Mouse (Mus musculus) limb, embryonic 11.5 days (tissue): ENCODE data around the gene Amfr. TPM values are rescaled to one million over a fixed set of nuclear protein-coding genes. Genes with fewer than 3 reads are reported as not detected.

ENCODE experiments used
- ATAC-seq: fragments of 200-750 bp; cut with Nextera tagmentation; 2 replicates; pipeline ENCODE4 v1.8.0; 2017; ENCODE audit warnings: low read depth; ENCODE audit not compliant: insufficient number of reproducible peaks, low FRiP score, low TSS enrichment
- DNase-seq: peaks from one replicate; pipeline ENCODE4 v3.0.0-alpha.2; 2015; ENCODE audit warnings: low spot score
- H3K27ac ChIP-seq: fragments of 300-500 bp; sonication (generic); replicated peaks from 2 replicates; pipeline ENCODE4 v1.5.1; 2014; ENCODE audit warnings: low read depth, mild to moderate bottlenecking, low read length
- H3K27me3 ChIP-seq: fragments of 300-500 bp; sonication (generic); 2 replicates; pipeline ENCODE4 v1.6.1; 2014; ENCODE audit warnings: mild to moderate bottlenecking, low read length, mixed read lengths; ENCODE audit not compliant: control insufficient read depth, insufficient read depth
- H3K36me3 ChIP-seq: fragments of 300-500 bp; sonication (generic); 2 replicates; pipeline ENCODE4 v1.6.1; 2014; ENCODE audit warnings: mild to moderate bottlenecking, low read length, moderate library complexity, mixed read lengths; ENCODE audit not compliant: control insufficient read depth, insufficient read depth
- H3K4me1 ChIP-seq: fragments of 300-500 bp; sonication (generic); 2 replicates; pipeline ENCODE4 v1.6.1; 2014; ENCODE audit warnings: low read length, mixed read lengths; ENCODE audit not compliant: control insufficient read depth, insufficient read depth
- H3K4me2 ChIP-seq: fragments of 300-500 bp; sonication (generic); 2 replicates; pipeline ENCODE4 v1.6.1; 2014; ENCODE audit warnings: low read depth, mild to moderate bottlenecking, moderate library complexity; ENCODE audit not compliant: severe bottlenecking
- H3K4me3 ChIP-seq: fragments of 300-500 bp; sonication (generic); 2 replicates; pipeline ENCODE4 v1.5.1; 2014; ENCODE audit warnings: low read depth, low read length
- H3K9ac ChIP-seq: fragments of 300-500 bp; sonication (generic); 2 replicates; pipeline ENCODE4 v1.6.1; 2014; ENCODE audit warnings: mild to moderate bottlenecking, low read length
- H3K9me3 ChIP-seq: fragments of 300-500 bp; sonication (generic); 2 replicates; pipeline ENCODE4 v1.6.1; 2016; ENCODE audit warnings: low read length; ENCODE audit not compliant: control insufficient read depth
- WGBS: fragments of 180-500 bp; shearing (Covaris S2); extraction: QIAGEN DNeasy Blood & Tissue Kit; methylation state at CpG from one replicate; pipeline ENCODE4 v1.1.7; 2014; 5-methylcytosine and 5-hydroxymethylcytosine counted together
- microRNA-seq: library from miRNA; unstranded; fragments of <30 nt; microRNA quantifications from one replicate; pipeline ENCODE4, GENCODE M21; 2016
- polyA plus RNA-seq: library from polyadenylated mRNA; unstranded; fragments of >200 nt; fragmentation: Nextera tagmentation; extraction: Ambion mirVana; gene quantifications from 2 replicates; pipeline ENCODE4 v1.2.1, GENCODE M21; 2014

Gene Amfr
- polyA plus RNA-seq, 1 experiment from 2014 or later: 37.3 TPM

DNA sequence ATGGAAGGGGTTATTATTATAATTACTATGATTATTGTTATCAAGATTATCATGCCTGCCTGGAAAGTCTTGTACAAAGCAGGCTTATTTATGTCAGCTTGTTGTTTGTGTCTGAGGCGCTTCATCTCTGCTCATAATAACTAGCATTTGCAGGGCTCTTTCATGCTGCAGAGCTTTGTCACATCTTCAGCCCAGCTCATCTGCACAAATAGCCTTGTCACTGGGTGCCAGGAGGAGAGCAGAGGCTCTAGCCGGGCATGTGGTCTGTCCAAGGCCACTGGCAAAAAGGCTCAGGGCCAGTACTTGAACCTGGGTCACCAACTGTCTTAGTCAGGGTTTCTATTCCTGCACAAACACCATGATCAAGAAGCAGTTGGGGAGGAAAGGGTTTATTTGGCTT is 79.4 kb downstream of the Amfr start:
- no peaks in the 10 kb centered on the region for H3K27me3 ChIP-seq
- no peak overlapping the region for H3K27ac ChIP-seq
- H3K36me3 ChIP-seq: no peaks in the 10 kb centered on the region
- H3K9ac ChIP-seq: no peak overlapping the region
- no peak for DNase-seq
- ATAC-seq: no peak
- H3K4me3 ChIP-seq: no peak overlapping the region
- WGBS: 86% methylated on average over 2 of the region's 2 CpGs
- H3K4me1 ChIP-seq: no peaks in the 10 kb centered on the region
- no peak overlapping the region for H3K4me2 ChIP-seq
- H3K9me3 ChIP-seq: no peaks in the 10 kb centered on the region

DNA sequence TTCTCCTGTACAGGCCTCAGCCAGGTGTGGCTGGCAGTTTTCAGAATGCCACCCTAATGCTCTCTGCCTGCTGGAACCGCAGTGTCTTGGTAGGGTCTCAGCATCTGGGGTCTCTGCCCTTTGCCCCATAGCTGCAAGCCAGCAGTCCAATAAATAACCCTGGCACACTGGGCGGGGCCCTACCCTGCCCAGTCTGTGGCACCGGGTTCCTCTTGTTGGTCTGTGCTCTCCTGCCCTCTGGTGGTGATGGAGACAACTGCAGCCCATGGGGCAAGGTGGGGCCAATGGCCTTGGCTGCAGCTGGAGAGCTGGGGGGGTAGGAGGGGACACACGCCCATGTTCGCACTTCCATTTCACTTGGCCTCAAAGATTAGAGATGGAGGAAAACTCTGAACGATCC is 79.8 kb downstream of the Amfr start:
- Histone ChIP-seq H3K27me3 (no peaks in the 10 kb centered on the region), H3K4me1 (no peaks in the 10 kb centered on the region), H3K9me3 (no peaks in the 10 kb centered on the region), H3K4me3 (no peak overlapping the region), H3K4me2 (no peak overlapping the region), H3K9ac (no peak overlapping the region), H3K36me3 (no peaks in the 10 kb centered on the region), H3K27ac (no peak overlapping the region)
- peak; percentile 90 for DNase-seq
- WGBS: 24% methylated on average over 6 of the region's 6 CpGs
- peak; percentile 12; the same call in 1 of the 2 replicates for ATAC-seq

DNA sequence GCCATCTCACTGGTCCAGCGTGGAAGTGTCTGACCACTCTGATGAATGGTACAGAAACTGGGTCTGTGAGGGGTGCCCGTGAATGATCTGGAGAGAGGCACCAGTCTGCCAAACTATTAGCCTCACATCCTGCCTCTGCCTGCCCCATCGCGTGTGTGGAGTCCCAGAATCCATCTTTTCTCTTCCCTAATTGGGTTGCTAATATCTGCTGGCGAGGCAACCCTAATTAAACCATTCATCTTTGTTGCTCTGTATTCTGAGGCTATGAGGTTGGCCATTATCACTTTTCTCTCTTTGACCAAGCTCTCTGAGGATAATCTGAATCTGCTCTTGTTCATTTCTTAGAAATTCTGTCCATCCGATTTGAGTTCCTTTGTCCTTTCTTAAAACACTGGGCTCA is 81.3 kb downstream of the Amfr start:
- no peaks in the 10 kb centered on the region for H3K27me3 ChIP-seq
- no peak overlapping the region for H3K4me3 ChIP-seq
- H3K9me3 ChIP-seq: no peaks in the 10 kb centered on the region
- WGBS: 78% methylated on average over 6 of the region's 6 CpGs
- ATAC-seq: no peak
- H3K36me3 ChIP-seq: no peaks in the 10 kb centered on the region
- H3K4me1 ChIP-seq: no peaks in the 10 kb centered on the region
- no peak for DNase-seq
- H3K9ac ChIP-seq: no peak overlapping the region
- H3K4me2 ChIP-seq: no peak overlapping the region
- H3K27ac ChIP-seq: no peak overlapping the region

DNA sequence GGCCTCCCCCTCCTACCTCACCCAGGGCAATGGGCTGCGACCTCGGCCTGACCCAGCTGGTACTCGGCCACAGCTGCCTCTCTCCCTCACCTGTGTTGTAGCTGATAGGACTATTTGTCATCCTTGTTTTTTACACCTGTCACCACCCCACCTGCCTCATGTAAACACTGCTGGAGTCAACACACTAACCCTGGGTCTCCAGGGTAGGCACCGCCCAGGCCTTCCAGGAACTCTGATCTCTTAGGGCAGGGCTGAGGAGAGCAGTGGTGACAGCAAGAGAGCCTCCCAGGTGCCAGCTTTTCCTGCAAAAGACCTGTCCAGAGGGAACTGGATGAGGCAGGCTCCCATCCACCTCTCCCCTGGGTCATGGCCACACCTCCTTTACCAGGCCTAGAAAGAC is 83.4 kb downstream of the Amfr start:
- H3K4me2 ChIP-seq: no peak overlapping the region
- no peaks in the 10 kb centered on the region for H3K4me1 ChIP-seq
- H3K9ac ChIP-seq: no peak overlapping the region
- ATAC-seq: no peak
- WGBS: 80% methylated on average over 4 of the region's 4 CpGs
- H3K36me3 ChIP-seq: no peaks in the 10 kb centered on the region
- DNase-seq: no peak
- no peaks in the 10 kb centered on the region for H3K9me3 ChIP-seq
- no peak overlapping the region for H3K4me3 ChIP-seq
- no peaks in the 10 kb centered on the region for H3K27me3 ChIP-seq
- H3K27ac ChIP-seq: no peak overlapping the region

DNA sequence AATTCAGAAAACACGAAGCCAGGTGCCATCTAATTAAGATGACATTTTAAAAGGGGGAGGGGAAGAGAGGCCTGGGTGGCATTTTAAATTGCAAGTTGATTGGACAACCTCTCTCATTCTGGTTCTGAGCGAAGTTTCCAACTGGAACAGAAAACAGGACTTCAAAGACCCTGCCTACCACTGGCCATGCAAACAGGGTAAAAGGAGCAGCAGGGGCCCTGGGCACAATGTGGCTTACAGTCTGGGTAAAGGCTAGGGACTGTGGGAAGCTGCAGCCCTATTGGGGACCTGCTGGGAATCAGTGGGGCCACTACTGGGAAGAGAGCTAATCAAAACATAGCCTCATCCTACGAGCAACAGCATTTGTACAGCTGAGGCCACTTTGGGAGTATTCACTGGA is 87.1 kb downstream of the Amfr start:
- Histone ChIP-seq H3K4me2 (no peak overlapping the region), H3K4me1 (no peaks in the 10 kb centered on the region), H3K27me3 (no peaks in the 10 kb centered on the region), H3K9me3 (no peaks in the 10 kb centered on the region), H3K9ac (no peak overlapping the region), H3K4me3 (no peak overlapping the region), H3K36me3 (no peaks in the 10 kb centered on the region), H3K27ac (no peak overlapping the region)
- WGBS: 26% methylated on average over 3 of the region's 3 CpGs
- no peak for DNase-seq
- no peak for ATAC-seq

DNA sequence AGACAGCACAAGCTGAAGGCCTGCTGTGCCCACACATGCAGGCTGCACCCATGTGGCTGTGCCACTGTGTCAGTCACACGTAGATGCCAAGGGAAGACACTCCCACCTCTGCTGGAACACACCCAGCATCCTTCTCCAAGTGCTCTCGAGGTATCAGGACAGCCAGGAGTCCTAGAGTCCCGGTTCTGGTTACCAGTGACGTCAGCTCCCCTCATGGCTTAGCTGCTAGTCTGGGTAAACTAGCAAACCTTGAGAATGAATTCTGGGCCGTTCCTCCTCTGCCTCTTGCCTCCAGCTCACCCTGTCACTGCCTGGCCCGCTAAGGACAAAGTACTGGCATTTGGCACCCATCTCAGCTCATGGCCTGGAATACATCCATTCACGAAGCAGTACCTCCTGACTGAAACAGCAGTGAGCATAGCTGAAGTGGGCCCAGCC is 88.7 kb downstream of the Amfr start:
- no peak for DNase-seq
- WGBS: 59% methylated on average over 7 of the region's 7 CpGs
- H3K27ac ChIP-seq: no peak overlapping the region
- no peaks in the 10 kb centered on the region for H3K36me3 ChIP-seq
- no peak for ATAC-seq
- no peak overlapping the region for H3K9ac ChIP-seq
- H3K4me3 ChIP-seq: no peak overlapping the region
- H3K4me1 ChIP-seq: no peaks in the 10 kb centered on the region; the same call in 1 of the 2 replicates
- no peaks in the 10 kb centered on the region for H3K9me3 ChIP-seq
- H3K27me3 ChIP-seq: no peaks in the 10 kb centered on the region
- no peak overlapping the region for H3K4me2 ChIP-seq

Small RNAs within 50 kb of the gene (microRNA-seq; reads per million reads assigned to microRNA genes)
- gene Gm24159: not detected

Other genes with a start within 250 kb of the Amfr start
- 1.1 and 2.2 TPM in 2 replicates for gene Gnao1, start 202.9 kb downstream of the Amfr start, polyA plus RNA-seq
- 154 and 162 TPM in 2 replicates for gene Nudt21, start 24.2 kb upstream of the Amfr start, polyA plus RNA-seq
- 14.4 and 14.6 TPM in 2 replicates for gene Ogfod1, start 24.4 kb upstream of the Amfr start, polyA plus RNA-seq
- gene Bbs2, start 86.1 kb upstream of the Amfr start, polyA plus RNA-seq: 16.2 and 17.2 TPM in 2 replicates
- not detected in 2 replicates for gene Mt4, start 124.4 kb upstream of the Amfr start, polyA plus RNA-seq
- gene Mt3, start 139.8 kb upstream of the Amfr start, polyA plus RNA-seq: 0.61 TPM in 1 of 2 replicates, not detected in the other
- 21.7 and 23.2 TPM in 2 replicates for gene Mt2, start 159.8 kb upstream of the Amfr start, polyA plus RNA-seq
- 81.4 and 82.2 TPM in 2 replicates for gene Mt1, start 166.2 kb upstream of the Amfr start, polyA plus RNA-seq
- gene Nup93, start 201.7 kb upstream of the Amfr start, polyA plus RNA-seq: 128 and 135 TPM in 2 replicates